Mouse (Mus musculus): ENCODE data around the gene Gm47791. TPM values are rescaled to one million over a fixed set of nuclear protein-coding genes. Genes with fewer than 3 reads are reported as not detected.

The Gm47791 gene
- total RNA-seq, 2 experiments from 2014 or later, result not detected

- DNase-seq, result no peak
- intact Hi-C loops (cut with DNase I), result no loop called here
- H3K27ac ChIP-seq, result no peak overlapping the region
- H3K4me3 ChIP-seq, result no peak overlapping the region
- TF ChIP-seq CTCF (IDR thresholded peaks at IDR 0.05), result no peak
Observed at GRCm38 (mm10) chr1:82779388-82779966, 8.4 kb upstream of the Gm47791 start.

- no peak for DNase-seq
- Histone ChIP-seq H3K27ac (no peak overlapping the region), H3K4me3 (no peak overlapping the region)
- intact Hi-C loops (cut with DNase I), result no loop called here
- no peak for TF ChIP-seq CTCF (IDR thresholded peaks at IDR 0.05)
Observed at GRCm38 (mm10) chr1:82775293-82775692, 4.2 kb upstream of the Gm47791 start.

GRCm38 (mm10) chr1:82773208-82773607 is 2.2 kb upstream of the Gm47791 start:
- Histone ChIP-seq H3K27ac (no peak overlapping the region), H3K4me3 (no peak overlapping the region)
- no peak for TF ChIP-seq CTCF (IDR thresholded peaks at IDR 0.05)
- DNase-seq, result no peak
- intact Hi-C loops (cut with DNase I), result no loop called here

- no peak overlapping the region for H3K27ac ChIP-seq
- TF ChIP-seq CTCF (IDR thresholded peaks at IDR 0.05), result no peak
- intact Hi-C loops (cut with DNase I), result no loop called here
- DNase-seq, result no peak
- H3K4me3 ChIP-seq, result no peak overlapping the region
Observed at GRCm38 (mm10) chr1:82772428-82772827, 1.4 kb upstream of the Gm47791 start.

- no peak for DNase-seq
- no peak within 1 kb of the TSS for H3K27ac ChIP-seq
- no peak within 1 kb of the TSS for H3K4me3 ChIP-seq
- intact Hi-C loops (cut with DNase I), result no loop called here
- TF ChIP-seq CTCF (IDR thresholded peaks at IDR 0.05), result no peak
Observed at GRCm38 (mm10) chr1:82768269-82768668, 2.8 kb downstream of the Gm47791 start, which contains the start of gene Tm4sf20. Tm4sf20 (minus strand) TSS chr1:82768461.

GRCm38 (mm10) chr1:82766641-82767040 is 4.4 kb downstream of the Gm47791 start:
- H3K27ac ChIP-seq, result no peak overlapping the region
- DNase-seq, result no peak
- no peak overlapping the region for H3K4me3 ChIP-seq
- no peak for TF ChIP-seq CTCF (IDR thresholded peaks at IDR 0.05)
- intact Hi-C loops (cut with DNase I), result no loop called here

- intact Hi-C loops (cut with DNase I), result no loop called here
- H3K27ac ChIP-seq, result no peak overlapping the region
- no peak for DNase-seq
- TF ChIP-seq CTCF (IDR thresholded peaks at IDR 0.05), result no peak
- no peak overlapping the region for H3K4me3 ChIP-seq
Observed at GRCm38 (mm10) chr1:82766227-82766626, 4.8 kb downstream of the Gm47791 start.

- no peak for DNase-seq
- TF ChIP-seq CTCF (IDR thresholded peaks at IDR 0.05), result no peak; the same call in 1 of the 2 replicates
- H3K27ac ChIP-seq, result no peak overlapping the region
- no peak overlapping the region for H3K4me3 ChIP-seq
- intact Hi-C loops (cut with DNase I), result no loop called here
Observed at GRCm38 (mm10) chr1:82762274-82762673, 8.8 kb downstream of the Gm47791 start.

- no peak for TF ChIP-seq CTCF (IDR thresholded peaks at IDR 0.05)
- H3K4me3 ChIP-seq, result no peak overlapping the region
- H3K27ac ChIP-seq, result no peak overlapping the region
- intact Hi-C loops (cut with DNase I), result no loop called here
- DNase-seq, result no peak
Observed at GRCm38 (mm10) chr1:82761454-82762169, 9.4 kb downstream of the Gm47791 start.

GRCm38 (mm10) chr1:82759520-82759919 is 11.5 kb downstream of the Gm47791 start:
- H3K4me3 ChIP-seq, result no peak overlapping the region
- intact Hi-C loops (cut with DNase I), result no loop called here
- DNase-seq, result no peak
- H3K27ac ChIP-seq, result no peak overlapping the region
- peak; percentile 38 for TF ChIP-seq CTCF (IDR thresholded peaks at IDR 0.05)

GRCm38 (mm10) chr1:82747714-82748452 is 23.2 kb downstream of the Gm47791 start:
- no peak overlapping the region for H3K4me3 ChIP-seq
- intact Hi-C loops (cut with DNase I), result no loop called here
- no peak for DNase-seq
- H3K27ac ChIP-seq, result no peak overlapping the region
- no peak for TF ChIP-seq CTCF (IDR thresholded peaks at IDR 0.05)

GRCm38 (mm10) chr1:82746408-82746807 is 24.6 kb downstream of the Gm47791 start:
- no peak overlapping the region for H3K27ac ChIP-seq
- intact Hi-C loops (cut with DNase I), result no loop called here
- no peak for TF ChIP-seq CTCF (IDR thresholded peaks at IDR 0.05)
- no peak for DNase-seq
- H3K4me3 ChIP-seq, result no peak overlapping the region

- TF ChIP-seq CTCF (IDR thresholded peaks at IDR 0.05), result no peak
- no peak for DNase-seq
- H3K27ac ChIP-seq, result no peak overlapping the region
- intact Hi-C loops (cut with DNase I), result no loop called here
- no peak overlapping the region for H3K4me3 ChIP-seq
Observed at GRCm38 (mm10) chr1:82743962-82744361, 27.1 kb downstream of the Gm47791 start.
